Mouse (Mus musculus) MEL (cell line): ENCODE results near the gene Cdh5. TPM values are rescaled to one million over a fixed set of nuclear protein-coding genes. Genes with fewer than 3 reads are reported as not detected.

Experiments used
- DNase-seq: peaks from one replicate; pipeline ENCODE4 v3.0.0; 2011; ENCODE audit warnings: low read depth, low spot score
- H3K27ac ChIP-seq: 2 replicates; pipeline ENCODE4 v1.5.1; 2012; ENCODE audit warnings: low read depth, mild to moderate bottlenecking, control low read depth, low read length, moderate library complexity; ENCODE audit not compliant: control insufficient read depth
- H3K27me3 ChIP-seq, 2 experiments: fragments of 150-350 bp in 1 of 2; sonication (generic) in 1 of 2; 2 replicates each; pipeline ENCODE4 v1.6.1; 2012; ENCODE audit warnings: low read length in 2 of 2, mild to moderate bottlenecking in 2 of 2, improper control_type of control experiment in 1 of 2, moderate library complexity in 1 of 2; ENCODE audit not compliant: insufficient read depth in 2 of 2, control insufficient read depth in 1 of 2
- H3K36me3 ChIP-seq, 2 experiments: 2 replicates each; pipeline ENCODE4 v1.6.1; 2012 to 2014; ENCODE audit warnings: low read length in 2 of 2, improper control_type of control experiment in 1 of 2, inconsistent platforms in 1 of 2, mild to moderate bottlenecking in 1 of 2; ENCODE audit not compliant: insufficient read depth in 2 of 2, control insufficient read depth in 1 of 2
- H3K4me1 ChIP-seq, 2 experiments: fragments of 150-350 bp in 1 of 2; sonication (generic) in 1 of 2; 2 replicates each; pipeline ENCODE4 v1.6.1; 2012; ENCODE audit warnings: low read length in 2 of 2, improper control_type of control experiment in 1 of 2, mild to moderate bottlenecking in 1 of 2; ENCODE audit not compliant: insufficient read depth in 2 of 2, control insufficient read depth in 1 of 2
- H3K4me3 ChIP-seq, 2 experiments: fragments of 150-350 bp in 1 of 2; sonication (generic) in 1 of 2; 2 replicates each; pipeline ENCODE4 v1.5.1; 2012; ENCODE audit warnings: low read depth in 2 of 2, low read length in 2 of 2, mild to moderate bottlenecking in 2 of 2, moderate library complexity in 2 of 2, control low read depth in 1 of 2, improper control_type of control experiment in 1 of 2; ENCODE audit not compliant: control insufficient read depth in 1 of 2, insufficient read depth in 1 of 2
- H3K79me2 ChIP-seq: 2 replicates; pipeline ENCODE4 v1.6.1; 2012; ENCODE audit warnings: mild to moderate bottlenecking, low read length, moderate library complexity; ENCODE audit not compliant: control insufficient read depth, poor library complexity, insufficient read depth
- H3K9ac ChIP-seq: 2 replicates; pipeline ENCODE4 v1.6.1; 2012; ENCODE audit warnings: low read depth, mild to moderate bottlenecking, control low read depth, low read length, moderate library complexity; ENCODE audit not compliant: control insufficient read depth, poor library complexity, severe bottlenecking
- H3K9me3 ChIP-seq: fragments of 150-350 bp; sonication (generic); replicated peaks from 2 replicates; pipeline ENCODE4 v1.6.1; 2012; ENCODE audit warnings: mild to moderate bottlenecking, low read length, improper control_type of control experiment, moderate library complexity; ENCODE audit not compliant: insufficient read depth
- BHLHE40 ChIP-seq: IDR thresholded peaks from 2 replicates; pipeline ENCODE4 v1.6.1; 2012; ENCODE audit warnings: low read depth, mild to moderate bottlenecking, inconsistent platforms, low read length, improper control_type of control experiment, borderline replicate concordance
- CHD1 ChIP-seq: IDR thresholded peaks from 2 replicates; pipeline ENCODE4 v1.6.1; 2012; ENCODE audit warnings: low read depth, mild to moderate bottlenecking, inconsistent platforms, low read length, improper control_type of control experiment
- CTCF ChIP-seq, 3 experiments: IDR thresholded peaks in 2 of 3; conservative IDR thresholded peaks in 1 of 3; 2 replicates each; pipeline ENCODE4 v1.5.1; 2011 to 2012; ENCODE audit warnings: low read length in 3 of 3, low read depth in 2 of 3, mild to moderate bottlenecking in 2 of 3, improper control_type of control experiment in 1 of 3, inconsistent platforms in 1 of 3, mixed read lengths in 1 of 3, moderate library complexity in 1 of 3; ENCODE audit not compliant: control insufficient read depth in 1 of 3, insufficient read depth in 1 of 3, poor library complexity in 1 of 3, severe bottlenecking in 1 of 3
- GABPA ChIP-seq: IDR thresholded peaks from 2 replicates; pipeline ENCODE4 v1.6.1; 2012; ENCODE audit warnings: low read depth, mild to moderate bottlenecking, inconsistent platforms, low read length, improper control_type of control experiment, moderate library complexity
- GATA1 ChIP-seq: IDR thresholded peaks from 2 replicates; pipeline ENCODE4 v1.6.1; 2011; ENCODE audit warnings: low read depth, low read length, improper control_type of control experiment
- JUND ChIP-seq: IDR thresholded peaks from 2 replicates; pipeline ENCODE4 v1.6.1; 2011; ENCODE audit warnings: low read depth, mild to moderate bottlenecking, improper control_type of control experiment, low read length
- KAT2A ChIP-seq: conservative IDR thresholded peaks from 2 replicates; pipeline ENCODE4 v1.6.1; 2012; ENCODE audit warnings: low read depth, low read length, improper control_type of control experiment, inconsistent platforms
- MAFK ChIP-seq: IDR thresholded peaks from 2 replicates; pipeline ENCODE4 v1.6.1; 2011; ENCODE audit warnings: low read depth, mild to moderate bottlenecking, low read length, improper control_type of control experiment, borderline replicate concordance
- MAZ ChIP-seq: IDR thresholded peaks from 2 replicates; pipeline ENCODE4 v1.6.1; 2012; ENCODE audit warnings: low read depth, mild to moderate bottlenecking, inconsistent platforms, low read length, improper control_type of control experiment
- MEF2A ChIP-seq: IDR thresholded peaks from 2 replicates; pipeline ENCODE4 v1.6.1; 2014; ENCODE audit warnings: low read depth, mild to moderate bottlenecking, inconsistent platforms, low read length, improper control_type of control experiment; ENCODE audit not compliant: poor library complexity, insufficient replicate concordance, severe bottlenecking; ENCODE audit errors: extremely low read depth
- RAD21 ChIP-seq: IDR thresholded peaks from 2 replicates; pipeline ENCODE4 v1.6.1; 2011; ENCODE audit warnings: mild to moderate bottlenecking, low read depth, low read length, improper control_type of control experiment
- SIN3A ChIP-seq: IDR thresholded peaks from 2 replicates; pipeline ENCODE4 v1.6.1; 2012; ENCODE audit warnings: low read length, improper control_type of control experiment, inconsistent platforms
- SMC3 ChIP-seq: IDR thresholded peaks from 2 replicates; pipeline ENCODE4 v1.6.1; 2011; ENCODE audit warnings: low read depth, low read length, improper control_type of control experiment
- TAL1 ChIP-seq: IDR thresholded peaks from 2 replicates; pipeline ENCODE4 v1.6.1; 2012; ENCODE audit warnings: mild to moderate bottlenecking, inconsistent platforms, low read length, moderate library complexity, mixed read lengths
- TCF12 ChIP-seq: IDR thresholded peaks from 2 replicates; pipeline ENCODE4 v1.6.1; 2014; ENCODE audit warnings: low read depth, mild to moderate bottlenecking, inconsistent platforms, low read length, improper control_type of control experiment, moderate library complexity
- UBTF ChIP-seq: IDR thresholded peaks from 2 replicates; pipeline ENCODE4 v1.6.1; 2012; ENCODE audit warnings: low read depth, mild to moderate bottlenecking, inconsistent platforms, low read length, improper control_type of control experiment, moderate library complexity, borderline replicate concordance; ENCODE audit not compliant: insufficient read depth
- USF1 ChIP-seq: IDR thresholded peaks from 2 replicates; pipeline ENCODE4 v1.6.1; 2014; ENCODE audit warnings: low read depth, mild to moderate bottlenecking, inconsistent platforms, low read length, improper control_type of control experiment, moderate library complexity
- USF2 ChIP-seq, 2 experiments: IDR thresholded peaks; 2 replicates each; pipeline ENCODE4 v1.6.1; 2011 to 2012; ENCODE audit warnings: improper control_type of control experiment in 2 of 2, low read length in 2 of 2, borderline replicate concordance in 1 of 2, inconsistent platforms in 1 of 2, low read depth in 1 of 2, mild to moderate bottlenecking in 1 of 2; ENCODE audit not compliant: insufficient read depth in 1 of 2
- polyA plus RNA-seq, 2 experiments: library from polyadenylated mRNA; stranded (reverse) in 1 of 2; unstranded in 1 of 2; fragments of >175 nt in 1 of 2; fragments of >200 nt in 1 of 2; gene quantifications; 2 replicates each; pipeline versions ENCODE4 v1.2.1 to v1.2.4; 2012; ENCODE audit warnings: low replicate concordance in 2 of 2, low read depth in 1 of 2; ENCODE audit not compliant: insufficient read length in 2 of 2, insufficient read depth in 1 of 2, missing spikeins in 1 of 2
- total RNA-seq: library from RNA; depleted of rRNA; stranded (reverse); fragments of 300-350 nt; gene quantifications from 2 replicates; pipeline ENCODE4 v1.2.3, GENCODE M21; 2012

The Cdh5 gene
- total and polyA plus RNA-seq, 3 experiments: not detected

DNA sequence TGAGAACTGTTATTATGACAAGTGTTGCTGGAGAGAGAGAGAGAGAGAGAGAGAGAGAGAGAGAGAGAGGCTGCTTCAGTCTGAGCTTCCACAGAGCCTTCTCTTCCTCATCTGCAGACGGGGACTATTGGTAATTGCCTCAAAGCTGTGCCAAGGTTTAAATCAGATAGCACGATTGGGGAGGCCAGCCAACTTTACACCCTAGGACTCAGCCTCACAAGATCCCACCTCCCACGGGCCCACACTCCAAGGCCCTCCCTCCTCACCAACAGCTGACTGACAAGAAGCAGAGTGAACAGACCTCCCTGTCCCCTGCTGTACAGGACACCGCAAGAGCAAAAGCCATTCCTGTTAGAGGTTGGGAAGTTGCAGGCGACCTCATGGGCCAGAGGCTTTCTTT, 6.6 kb downstream of the Cdh5 start:
- TF ChIP-seq SMC3 (no peak), KAT2A (no peak), UBTF (no peak), BHLHE40 (no peak), CHD1 (no peak), GATA1 (no peak), GABPA (no peak), SIN3A (no peak), TCF12 (no peak), MEF2A (no peak), JUND (no peak)

DNA sequence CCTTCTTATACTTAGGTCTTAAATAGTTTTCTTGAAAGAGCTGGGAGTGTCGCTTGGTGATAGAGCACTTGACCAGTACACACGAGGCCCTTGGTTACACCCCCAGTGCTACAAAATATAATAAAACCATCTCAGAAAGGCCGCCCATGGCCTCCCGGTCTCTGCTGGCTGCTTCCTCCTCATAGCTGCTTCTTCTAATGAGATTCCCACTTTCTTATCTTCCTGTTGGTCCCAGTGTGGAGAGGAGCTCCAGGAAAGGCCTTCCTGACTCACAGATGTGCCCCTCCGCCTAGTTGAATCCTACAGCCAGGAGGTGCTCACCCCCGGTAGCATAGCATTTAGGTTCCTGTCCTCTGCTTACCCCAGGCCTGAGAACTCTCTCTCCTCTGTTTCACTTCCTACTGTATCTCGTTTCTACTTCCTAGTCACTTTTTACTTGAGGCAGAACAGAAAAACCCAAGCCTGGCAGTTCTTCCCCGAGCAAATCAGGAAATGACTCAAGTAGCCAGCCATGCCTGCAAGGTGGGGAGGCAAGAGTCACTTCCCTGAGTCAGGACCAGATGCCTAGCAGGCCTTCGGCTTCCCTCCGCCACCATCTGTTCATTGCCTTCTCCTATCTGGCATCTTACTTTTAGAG, 9.2 kb downstream of the Cdh5 start:
- no peak for TF ChIP-seq CHD1
- TF ChIP-seq CTCF (IDR thresholded peaks at IDR 0.05 in 2 of 3, conservative IDR thresholded peaks at IDR 0.05 in 1 of 3; ENCODE audit: control insufficient read depth in 1 of 3, insufficient read depth in 1 of 3, low read depth in 2 of 3, low read length in 3 of 3, poor library complexity in 1 of 3, severe bottlenecking in 1 of 3): no peak
- TF ChIP-seq RAD21: no peak
- TF ChIP-seq USF2 (IDR thresholded peaks at IDR 0.05; ENCODE audit: borderline replicate concordance in 1 of 2, insufficient read depth in 1 of 2, low read depth in 1 of 2, low read length in 2 of 2): no peak
- TF ChIP-seq SMC3: no peak
- TF ChIP-seq MAFK: no peak
- no peak for TF ChIP-seq USF1
- TF ChIP-seq TAL1: no peak
- TF ChIP-seq MAZ: no peak
- Histone ChIP-seq H3K9me3 (no peaks in the 10 kb centered on the region), H3K27me3 (no peaks in the 10 kb centered on the region), H3K4me1 (no peaks in the 10 kb centered on the region), H3K79me2 (no peaks in the 10 kb centered on the region), H3K36me3 (no peaks in the 10 kb centered on the region), H3K4me3 (no peak overlapping the region), H3K27ac (no peak overlapping the region), H3K9ac (no peak overlapping the region)
- no peak for DNase-seq

More for the DNA sequence above, 6.6 kb downstream of the Cdh5 start:
- Histone ChIP-seq H3K79me2 (no peaks in the 10 kb centered on the region), H3K9me3 (no peaks in the 10 kb centered on the region), H3K27ac (no peak overlapping the region), H3K27me3 (no peaks in the 10 kb centered on the region), H3K4me1 (no peaks in the 10 kb centered on the region), H3K9ac (no peak overlapping the region), H3K4me3 (no peak overlapping the region), H3K36me3 (no peaks in the 10 kb centered on the region)
- no peak for DNase-seq
